Mouse (Mus musculus) megakaryocyte, embryonic 14.5 days (primary cell): ENCODE measurements around the gene Gse1.

ENCODE experiments used
- FLI1 ChIP-seq: IDR thresholded peaks from 2 replicates; pipeline ENCODE4 v1.6.1; 2012; ENCODE audit warnings: low read length, inconsistent platforms, mixed read lengths
- GATA1 ChIP-seq: IDR thresholded peaks from 3 replicates; pipeline ENCODE4 v1.6.1; 2012; ENCODE audit warnings: mixed read lengths, low read length, inconsistent platforms, borderline replicate concordance

DNA sequence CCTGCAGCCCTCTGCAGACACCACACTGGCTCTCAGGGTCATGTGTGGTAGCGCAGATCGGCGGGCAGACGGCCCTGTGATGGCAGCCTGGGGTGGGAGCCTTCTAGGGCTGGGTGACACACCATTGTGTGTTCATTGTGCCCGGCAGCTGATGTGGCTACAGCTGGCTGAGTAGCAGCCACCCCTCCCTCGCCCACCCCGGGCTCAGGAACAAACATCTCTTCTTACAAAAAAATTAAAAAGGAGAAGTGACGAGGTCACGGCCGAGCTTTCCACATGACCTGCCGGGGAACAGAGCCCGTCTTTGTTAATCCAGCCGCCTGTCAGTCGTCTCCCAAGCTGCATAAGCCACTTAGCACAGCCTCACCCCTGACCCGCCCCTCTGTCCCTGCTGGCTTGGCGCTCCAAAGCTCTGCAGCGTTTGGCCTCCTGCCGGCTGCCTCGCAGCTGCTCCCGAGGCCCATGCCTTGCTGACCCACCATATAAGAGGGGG, 94.7 kb downstream of the Gse1 start:
- TF ChIP-seq GATA1: no peak
- TF ChIP-seq FLI1: no peak
